Mouse (Mus musculus): ENCODE measurements at regions not wholly inside any gene's neighbourhood (a gene's known extent, or its start where the extent isn't known, plus 50 kb on each side); places are given as distances from the start of the nearest gene placed in this dataset.

- no peak for TF ChIP-seq POLR2A (IDR thresholded peaks at IDR 0.05; ENCODE audit: low read depth, low read length)
- no peak for TF ChIP-seq CTCF (IDR thresholded peaks at IDR 0.05; ENCODE audit: borderline replicate concordance, insufficient read depth, low read length)
Measured at GRCm38 (mm10) chr10:116645631-116646030, 64.3 kb upstream of the Cnot2 start.

Measured in embryonic fibroblast, embryonic 13.5 days (primary cell).